Mouse (Mus musculus) spleen, postnatal 10 days (tissue): ENCODE measurements around the gene Itm2c.

Source experiments
- DNase-seq, 2 experiments: peaks; one replicate each; pipeline ENCODE4 v3.0.0; 2021 to 2022; ENCODE audit warnings: low spot score in 2 of 2

The Itm2c gene

DNA sequence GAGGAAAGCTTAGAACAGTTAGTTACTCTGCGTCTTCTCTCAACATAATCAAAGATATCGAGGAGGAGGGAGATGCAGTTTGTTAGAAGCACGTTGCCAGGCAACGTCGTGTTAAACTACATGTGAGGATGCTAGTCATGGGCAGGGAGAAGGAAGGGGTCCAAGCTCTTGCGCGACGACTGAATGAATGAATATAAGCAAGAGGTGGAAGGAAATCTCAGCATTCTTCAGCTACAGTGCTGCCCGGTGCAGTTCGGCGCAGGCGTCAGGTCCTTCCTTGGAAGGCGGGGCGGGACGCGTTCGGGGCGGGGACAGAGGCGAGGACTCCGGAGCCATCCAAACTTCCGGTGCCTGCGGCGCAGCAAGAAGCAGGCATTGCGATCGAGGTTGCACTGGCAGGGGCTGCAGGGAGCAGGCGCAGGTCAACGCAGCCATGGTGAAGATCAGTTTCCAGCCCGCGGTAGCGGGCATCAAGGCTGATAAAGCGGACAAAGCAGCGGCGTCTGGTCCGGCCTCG lies at the start of gene Itm2c:
Gene Itm2c, plus strand, starts transcription at position 51 of the 517 bp plus-strand sequence.
- DNase-seq: peak; percentile 48 to 79

DNA sequence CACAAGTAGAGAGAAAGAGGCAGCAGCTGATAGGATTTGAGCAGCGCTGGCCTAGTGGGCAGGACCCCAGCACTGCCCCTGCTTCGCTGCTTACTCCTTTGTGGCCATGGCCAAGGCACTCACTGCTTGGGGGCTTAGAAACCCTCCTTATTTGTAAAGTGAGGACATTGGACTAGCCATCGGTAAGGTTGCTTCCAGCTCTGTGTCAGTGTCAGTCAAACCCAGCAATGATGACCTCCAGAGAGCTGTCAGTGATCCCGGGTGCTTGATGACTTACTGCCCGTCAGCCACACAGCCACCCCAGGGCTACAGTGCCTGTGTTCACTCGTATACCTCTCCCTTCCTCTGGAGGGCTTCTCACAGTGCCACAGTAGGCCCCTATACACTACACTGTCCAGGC lies 49.1 kb upstream of the Itm2c start:
- DNase-seq: no peak

DNA sequence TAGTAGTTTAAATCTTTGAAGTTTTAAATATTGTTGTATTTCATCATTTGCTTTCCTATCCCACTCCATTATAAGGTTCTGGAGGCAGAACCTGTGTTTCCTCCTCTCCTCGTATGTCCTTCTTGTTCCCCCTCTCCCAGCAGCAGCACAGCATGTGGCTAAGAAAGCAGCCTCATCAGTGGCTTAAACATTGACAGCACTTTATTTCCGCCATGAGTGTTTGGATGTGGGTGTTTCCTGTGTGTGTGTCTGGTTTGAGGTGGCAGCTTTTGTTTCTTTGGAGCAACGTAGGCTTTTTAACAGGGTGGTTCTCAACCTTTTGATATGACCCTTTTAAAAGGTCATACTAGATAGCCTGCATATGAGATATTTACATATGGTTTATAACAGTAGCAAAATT lies 48.6 kb upstream of the Itm2c start:
- no peak for DNase-seq

DNA sequence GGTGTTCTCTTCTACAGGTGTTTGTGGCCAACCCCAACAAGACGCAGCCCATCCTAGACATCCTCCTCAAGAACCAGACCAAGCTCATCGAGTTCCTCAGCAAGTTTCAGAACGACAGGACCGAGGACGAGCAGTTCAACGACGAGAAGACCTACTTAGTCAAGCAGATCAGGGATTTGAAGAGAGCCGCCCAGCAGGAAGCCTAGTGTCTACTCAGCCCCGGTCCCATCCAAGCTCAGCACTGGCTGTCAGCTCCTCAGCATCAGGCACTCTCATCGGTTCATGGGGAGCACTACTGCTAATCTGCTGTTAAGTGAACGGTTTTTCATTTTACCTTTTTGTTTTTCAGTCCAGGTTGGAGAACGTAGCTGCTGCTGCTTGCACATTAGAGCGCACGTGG lies 45.1 kb upstream of the Itm2c start:
- no peak for DNase-seq

DNA sequence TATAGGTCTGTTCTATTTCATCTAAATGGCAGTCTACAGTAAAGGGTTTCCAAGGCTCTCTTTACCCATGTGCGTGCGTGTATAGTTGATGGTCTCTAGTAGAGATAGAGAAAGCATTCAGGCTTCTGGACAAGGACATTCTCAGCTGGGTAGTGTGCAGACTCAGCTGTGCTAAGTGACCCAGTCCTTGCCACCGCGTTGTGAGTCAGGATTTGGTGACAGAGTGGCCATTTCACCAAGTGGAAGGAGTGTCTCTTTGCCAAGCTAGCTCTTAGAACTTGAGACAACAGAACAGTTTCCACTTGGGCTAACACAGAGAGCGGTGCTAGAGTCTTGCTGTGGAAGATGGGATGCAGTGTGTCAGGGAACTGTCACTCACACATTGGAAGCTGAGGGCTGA lies 43.2 kb upstream of the Itm2c start:
- DNase-seq: no peak

DNA sequence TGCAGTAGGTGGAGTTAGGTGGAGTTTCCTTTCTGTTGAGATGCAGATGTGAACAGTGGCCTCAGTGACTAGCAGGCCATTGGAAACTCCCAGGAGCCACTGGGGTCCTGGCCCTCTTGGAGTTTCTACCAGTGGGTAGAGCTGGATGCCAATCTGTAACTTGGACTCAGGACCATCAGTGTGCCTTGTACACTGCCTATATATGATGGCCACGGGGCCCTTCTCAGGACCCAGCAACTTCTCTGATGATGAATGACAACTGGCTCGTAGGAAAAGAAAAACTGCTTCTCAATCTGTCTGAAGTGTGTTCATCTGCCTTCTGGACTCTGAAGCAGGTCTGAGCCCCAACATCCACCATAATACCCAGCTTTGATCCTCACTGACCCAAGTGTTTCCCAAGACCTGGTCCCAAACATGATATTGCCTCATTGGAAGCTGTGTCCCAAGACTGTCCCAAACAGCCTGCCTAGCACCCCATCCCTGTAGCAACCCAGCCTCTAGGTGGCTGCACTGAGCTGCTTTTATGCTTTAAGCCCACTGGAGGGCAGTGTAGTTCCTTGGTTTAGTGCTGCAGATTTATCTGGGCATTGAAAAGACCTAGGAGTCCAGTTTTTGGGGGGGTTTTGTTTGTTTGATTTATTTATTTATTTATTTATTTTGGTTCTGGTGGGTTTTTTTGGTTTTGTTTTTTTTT lies 40.9 kb upstream of the Itm2c start:
- peak; percentile 38 to 67 for DNase-seq

DNA sequence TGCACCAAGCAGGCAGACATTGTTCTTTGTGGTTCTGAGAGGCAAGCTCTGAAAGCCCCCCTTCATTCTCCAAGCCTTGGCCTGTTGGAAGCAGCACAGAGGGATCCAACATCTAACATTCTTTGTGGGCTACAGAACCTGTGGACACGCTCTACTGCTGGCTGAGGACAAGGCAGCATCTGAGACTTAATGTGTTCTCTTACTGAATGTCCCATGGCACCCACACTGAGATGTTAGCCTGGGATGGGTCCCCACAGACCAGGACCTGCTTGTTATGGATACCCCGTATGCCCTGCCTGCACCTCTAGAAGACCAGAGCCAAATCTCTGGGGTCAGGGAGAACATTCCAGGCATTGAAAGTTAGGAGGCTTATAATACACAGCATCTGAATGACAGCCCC lies 40.2 kb upstream of the Itm2c start:
- no peak for DNase-seq

DNA sequence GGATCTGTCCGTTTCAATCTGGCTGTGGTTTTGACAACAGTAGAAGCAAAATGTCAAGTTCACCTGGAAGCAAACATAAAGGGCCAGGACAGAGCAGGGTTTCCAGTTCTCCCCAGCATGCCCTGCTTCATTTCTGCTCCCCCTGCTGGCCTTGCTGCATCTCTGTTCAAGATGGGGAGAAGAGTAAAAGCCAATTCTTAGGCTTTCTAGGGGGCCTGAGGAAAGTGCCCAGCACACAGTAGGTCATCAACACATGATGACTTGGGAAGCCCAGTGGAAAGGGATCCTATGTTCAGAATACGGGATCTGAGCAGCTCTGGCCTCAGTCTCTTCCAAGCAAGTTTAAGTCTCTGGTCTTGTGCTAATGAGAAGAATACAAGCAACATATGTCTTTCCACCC lies 39.6 kb upstream of the Itm2c start:
- no peak for DNase-seq

DNA sequence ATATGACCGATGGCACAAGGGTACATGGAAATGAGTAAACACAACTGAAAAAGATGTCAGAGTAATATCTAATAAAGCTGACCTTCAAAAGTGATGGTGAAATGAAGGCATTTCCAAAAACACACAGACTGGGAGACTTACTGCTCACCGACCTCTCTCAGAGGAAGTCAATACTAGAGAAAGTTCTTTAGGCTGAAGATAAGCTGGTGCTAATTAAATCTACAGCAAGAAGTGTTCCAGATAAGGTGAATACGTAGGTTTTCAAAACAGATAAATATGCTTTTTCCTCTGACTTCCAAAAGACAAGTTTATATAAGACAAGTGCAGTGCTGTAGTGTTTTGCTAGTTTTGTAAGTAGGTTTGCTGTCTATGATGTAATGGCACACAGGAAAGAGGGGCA lies 37.8 kb upstream of the Itm2c start:
- no peak for DNase-seq

DNA sequence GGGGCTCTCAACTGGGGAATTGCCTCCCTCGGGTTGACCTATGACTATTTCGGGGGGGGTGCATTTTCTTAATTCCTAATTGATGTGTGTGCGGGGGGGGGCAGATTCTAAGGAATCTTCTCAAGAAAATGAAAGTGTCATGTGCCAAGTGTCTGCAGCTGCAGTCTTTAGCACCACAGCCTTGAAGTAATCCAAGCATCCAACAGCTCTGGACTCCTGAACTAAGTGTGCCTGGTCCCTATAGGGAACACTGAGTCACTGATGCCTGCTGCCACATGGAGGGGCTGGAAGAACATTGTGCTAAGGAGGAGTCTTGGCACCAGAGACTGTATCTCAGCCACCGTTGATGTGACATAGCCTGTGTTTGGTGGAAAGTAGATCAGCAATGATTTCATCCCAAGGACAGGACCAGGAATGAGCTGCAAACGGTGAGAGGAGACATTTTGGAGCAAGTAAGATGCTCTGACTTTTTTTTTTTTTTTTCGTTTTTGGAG lies 36.8 kb upstream of the Itm2c start:
- DNase-seq: no peak

DNA sequence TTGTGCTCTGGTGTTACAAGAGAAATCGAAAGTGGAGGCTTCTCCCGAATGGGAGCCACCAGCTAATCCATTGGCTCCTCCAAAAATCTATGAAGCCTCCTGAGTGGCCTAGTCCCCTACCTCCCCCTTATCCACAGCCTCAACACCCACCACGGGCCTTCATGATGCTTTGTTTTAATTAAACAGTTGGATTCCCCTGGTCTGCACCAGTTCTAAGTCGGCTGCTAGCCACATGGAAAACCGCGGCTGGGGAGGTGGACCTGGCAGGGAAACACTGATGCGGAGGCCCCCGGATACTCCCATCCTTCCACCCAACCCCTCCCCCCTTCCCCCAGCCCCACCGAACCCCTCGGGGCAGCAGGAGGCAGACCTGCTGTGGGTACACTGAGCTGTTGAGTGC lies 29.7 kb upstream of the Itm2c start:
- DNase-seq: peak in 1 of 2 experiments; percentile 55

DNA sequence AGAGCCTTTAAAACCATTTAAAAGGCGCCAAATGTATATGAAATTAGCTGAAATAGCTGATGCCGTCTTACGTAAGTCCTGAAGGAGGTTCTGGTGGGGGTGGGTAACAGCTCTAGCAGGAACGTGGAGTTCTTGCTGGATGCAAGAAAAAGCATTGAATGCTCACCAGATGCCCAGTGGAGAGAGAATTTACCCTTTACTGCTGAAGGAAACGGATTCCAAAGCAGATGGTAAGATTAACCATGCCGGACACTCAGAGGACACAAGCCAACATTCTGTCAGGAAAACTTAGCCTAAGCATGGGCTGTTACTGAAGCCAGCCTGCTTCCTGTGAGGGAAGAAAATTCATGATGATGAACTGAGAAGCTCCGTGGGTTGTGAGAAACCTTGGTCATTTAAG lies 24.1 kb upstream of the Itm2c start:
- no peak for DNase-seq

DNA sequence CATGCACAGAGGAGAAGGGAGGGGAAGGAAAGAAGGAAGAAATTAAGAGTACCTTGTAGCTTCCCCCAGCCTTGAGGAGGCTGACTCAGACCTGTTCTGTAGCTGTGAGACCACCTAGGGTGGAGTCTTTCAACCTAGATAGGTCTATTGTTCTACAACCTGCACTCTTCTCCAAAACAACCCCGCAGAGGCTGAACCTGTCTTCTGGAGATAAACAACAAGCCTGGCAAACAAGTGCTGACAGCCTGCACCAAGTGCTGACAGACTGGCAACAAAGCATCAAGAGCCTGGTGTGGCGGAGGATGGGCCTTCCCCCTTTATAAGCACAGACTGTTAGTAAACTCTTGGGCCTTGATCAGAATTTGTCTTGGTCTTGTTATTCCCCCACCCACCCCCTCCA lies 23.5 kb upstream of the Itm2c start:
- DNase-seq: no peak

DNA sequence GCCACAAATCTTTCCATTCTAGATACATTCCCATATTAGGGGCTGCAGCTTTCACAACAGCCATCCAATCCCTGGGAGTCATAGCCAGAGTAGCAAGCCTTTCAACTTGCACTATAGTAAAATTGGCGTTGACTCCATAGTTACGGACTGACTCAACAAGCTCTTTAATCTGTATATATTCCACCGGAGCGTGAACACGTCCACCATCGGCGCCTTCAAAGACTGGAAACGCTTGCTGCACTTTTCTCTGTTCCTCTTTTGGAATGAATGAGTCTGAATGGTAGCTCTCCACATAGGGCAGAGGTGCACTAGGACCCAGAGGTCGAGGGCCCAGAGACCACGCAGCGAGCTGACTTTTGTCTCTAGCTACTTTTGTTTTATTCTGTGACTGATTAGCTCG lies 12.1 kb upstream of the Itm2c start:
- no peak for DNase-seq

DNA sequence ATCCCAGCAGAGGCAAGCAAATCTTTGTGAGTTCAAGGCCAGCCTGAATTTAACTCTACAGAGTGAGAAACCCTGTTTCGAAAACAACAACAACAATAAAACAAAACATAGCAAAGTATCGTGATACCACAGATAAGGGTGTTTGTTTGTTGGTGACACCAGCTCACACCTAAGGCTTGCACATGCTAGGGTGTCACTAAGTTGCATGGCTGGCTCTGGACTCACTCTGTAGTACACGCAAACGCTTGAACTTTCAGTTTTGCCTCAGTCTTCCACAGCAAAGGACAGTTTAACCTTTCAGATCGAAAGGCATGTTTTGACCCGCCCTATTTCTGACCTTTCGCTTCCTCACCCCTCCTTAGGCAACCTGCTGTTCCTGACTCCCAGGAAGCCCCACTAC lies 6.9 kb upstream of the Itm2c start:
- no peak for DNase-seq

DNA sequence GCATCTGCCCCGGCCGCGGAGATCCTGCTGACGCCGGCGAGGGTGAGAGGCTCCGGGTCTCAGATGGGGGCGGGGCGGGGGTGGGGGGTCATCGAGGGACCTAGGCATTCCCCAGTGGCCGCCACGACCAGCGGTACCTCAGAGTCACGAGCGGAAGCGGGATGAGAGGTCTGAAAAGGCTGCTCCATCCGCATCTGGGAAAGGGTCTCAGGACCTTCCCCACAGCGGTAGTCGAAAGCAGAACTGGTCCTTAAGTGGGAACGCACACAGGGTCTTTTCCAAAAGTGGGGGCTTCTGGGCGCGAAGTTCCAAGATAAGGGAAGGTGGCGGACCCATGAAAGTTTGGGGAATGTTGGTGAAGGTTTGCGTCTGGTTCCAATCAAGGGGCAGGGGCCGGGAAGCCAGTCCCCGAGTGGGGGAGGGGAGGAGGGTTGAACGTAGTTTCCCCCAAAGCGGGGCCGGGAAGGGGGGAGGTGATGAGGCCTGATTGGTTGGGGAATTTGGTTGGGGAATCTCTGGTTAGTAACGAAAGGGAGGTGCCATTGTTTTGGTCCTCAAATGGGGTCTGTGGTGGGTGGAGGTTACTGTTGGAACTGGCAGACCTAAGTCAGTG lies 773 bp downstream of the Itm2c start:
- peak in 1 of 2 experiments; percentile 32 for DNase-seq

DNA sequence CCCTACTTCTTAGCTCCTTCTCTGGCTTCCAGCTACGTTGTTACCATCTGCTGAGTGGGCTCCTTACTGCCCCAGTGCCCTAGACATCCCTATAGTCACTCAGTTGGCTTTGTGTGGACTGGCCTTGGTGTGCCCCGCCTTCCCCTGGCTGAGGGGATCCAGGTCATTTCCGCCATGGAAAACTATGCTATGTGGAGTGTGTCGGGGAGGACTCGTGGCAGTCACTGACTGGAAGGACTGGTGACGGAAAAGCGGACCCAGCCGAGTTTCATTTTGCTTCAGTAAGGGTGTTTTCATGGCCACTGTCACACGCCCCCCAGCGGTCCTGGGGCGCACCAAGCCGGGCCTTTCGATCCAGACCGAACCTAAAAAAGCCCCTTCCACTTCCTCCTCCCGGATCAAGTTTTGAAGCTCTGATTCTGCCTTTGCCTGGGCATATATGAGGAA lies 1.3 kb downstream of the Itm2c start:
- DNase-seq: peak; percentile 26 to 72

DNA sequence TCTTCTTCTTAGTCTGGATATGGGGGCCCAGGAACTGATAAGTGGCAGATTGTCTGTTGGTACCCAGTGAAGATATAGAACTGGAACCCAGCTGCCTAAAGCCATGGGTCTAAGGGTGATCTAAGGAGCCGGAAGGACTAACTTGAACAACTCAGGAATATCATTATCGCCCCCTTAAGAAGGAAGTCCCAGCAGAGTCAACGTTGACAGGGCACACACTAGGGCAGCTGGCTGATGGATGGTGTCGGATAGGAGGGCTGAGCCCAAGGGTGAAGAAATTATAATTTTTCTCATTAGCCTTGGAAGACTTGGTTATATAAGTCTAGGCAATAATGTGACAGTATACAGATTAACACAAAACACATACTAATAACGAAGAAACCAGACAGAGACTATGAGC lies 2.0 kb downstream of the Itm2c start:
- no peak for DNase-seq

DNA sequence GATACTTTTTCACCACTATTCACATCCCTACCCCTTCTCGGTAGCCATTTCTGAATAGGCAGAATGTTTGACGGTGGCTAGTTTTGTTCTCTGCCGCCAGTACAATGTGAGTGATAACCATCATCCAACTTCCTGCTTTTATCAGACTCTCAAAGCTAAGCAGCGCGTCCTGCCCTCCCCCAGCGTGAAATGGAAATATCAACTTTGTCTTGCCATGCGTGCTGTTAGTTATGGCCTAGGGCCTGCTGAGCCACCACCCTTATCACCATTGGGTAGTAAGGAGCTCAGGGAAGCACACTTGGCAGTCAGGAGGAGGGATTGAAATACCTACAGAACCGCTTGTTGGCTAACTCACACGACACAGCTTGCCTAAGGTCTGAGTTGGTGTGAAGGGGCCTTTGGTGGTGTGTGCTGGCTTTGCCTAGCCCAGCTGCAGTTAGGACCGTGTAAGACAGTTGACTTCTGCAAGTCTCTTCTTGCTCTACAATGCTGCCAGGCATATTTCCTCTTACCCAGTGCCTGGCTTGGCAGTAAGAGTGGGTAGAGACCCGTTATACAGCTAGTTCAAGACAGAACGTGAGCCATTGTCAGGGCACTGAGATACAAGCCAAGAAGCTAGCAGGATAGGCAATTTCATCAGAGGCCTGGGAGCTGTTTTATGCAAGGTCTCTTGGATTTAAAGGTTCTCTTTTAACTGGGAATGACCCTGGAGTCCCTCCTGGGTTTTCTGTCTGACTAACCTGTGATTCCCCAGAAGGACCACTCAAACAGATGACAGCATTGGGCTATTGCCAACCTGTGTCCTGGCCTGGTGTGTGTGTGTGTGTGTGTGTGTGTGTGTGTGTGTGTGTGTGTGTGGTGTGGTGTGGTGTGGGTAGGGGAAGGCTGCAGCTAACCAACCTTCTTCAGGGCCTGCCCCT lies 3.0 kb downstream of the Itm2c start:
- DNase-seq: no peak

DNA sequence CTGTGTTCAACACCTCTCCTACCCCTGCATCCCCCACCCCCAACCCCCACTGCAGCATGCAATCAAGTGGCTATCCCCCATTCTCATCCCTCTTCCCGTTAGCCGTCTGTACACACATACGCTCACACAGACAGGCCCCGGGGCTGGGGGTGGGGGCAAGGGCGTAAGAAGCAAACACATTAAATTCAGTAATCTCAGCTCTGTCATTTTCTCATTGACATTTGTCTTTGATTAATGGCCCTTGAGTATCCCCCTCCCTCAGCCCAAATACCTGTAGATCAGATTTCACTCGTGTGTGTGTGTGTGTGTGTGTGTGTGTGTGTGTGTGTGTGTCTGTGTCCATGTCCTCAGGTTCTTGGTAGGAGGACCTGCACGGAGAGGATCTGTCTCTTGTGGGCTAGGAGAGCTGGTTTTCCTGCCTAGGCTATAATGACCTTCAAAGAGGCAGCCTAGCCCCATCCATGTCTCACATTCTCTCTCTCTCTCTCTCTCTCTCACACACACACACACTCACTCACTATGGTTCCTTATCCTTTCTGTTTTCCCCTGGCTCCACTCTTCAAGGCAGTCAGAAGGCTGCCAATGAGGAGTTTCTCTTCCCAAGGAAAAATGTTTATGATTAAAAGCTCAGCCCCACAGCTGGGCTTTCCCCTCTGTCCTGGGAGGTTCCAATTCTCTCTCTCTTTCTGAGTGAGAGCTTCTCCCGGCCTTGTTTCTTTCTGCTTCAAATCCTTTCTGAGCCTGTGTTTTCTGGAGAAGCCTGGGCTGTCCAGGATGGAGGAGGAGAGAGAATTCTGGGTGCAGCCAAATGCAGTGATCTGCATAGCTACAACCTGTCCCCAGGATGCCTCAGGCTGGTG lies 4.0 kb downstream of the Itm2c start:
- no peak for DNase-seq

DNA sequence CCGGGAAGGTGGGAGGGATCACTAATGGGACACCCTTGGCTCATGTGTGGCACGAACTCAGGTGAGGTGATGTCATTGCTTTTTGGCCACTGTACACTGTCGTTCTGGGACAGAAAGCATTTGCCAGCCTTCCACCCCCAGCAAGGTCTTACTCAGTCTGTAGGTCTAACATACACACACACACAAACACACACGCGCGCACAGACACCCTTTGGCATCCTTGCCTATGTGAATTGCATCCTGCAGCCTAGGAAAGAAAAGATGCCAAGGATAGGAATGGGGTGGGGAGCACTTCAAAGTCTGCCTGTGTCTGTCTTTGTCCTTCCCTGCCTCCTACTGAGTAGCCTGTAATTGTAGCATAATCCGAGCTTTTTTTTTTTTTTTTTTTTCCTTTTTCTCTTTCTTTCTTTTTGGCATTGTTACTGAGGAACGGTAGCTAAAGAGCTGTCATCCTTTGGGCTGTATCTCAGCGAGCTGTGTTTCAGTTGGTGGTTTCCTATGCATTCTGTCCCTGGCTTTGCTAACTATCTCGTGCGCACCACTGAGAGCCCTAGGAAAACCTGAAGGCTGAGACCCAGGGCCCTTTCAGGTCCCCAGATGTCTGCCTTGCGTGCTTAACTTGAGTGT lies 4.8 kb downstream of the Itm2c start:
- DNase-seq: no peak
